Mouse (Mus musculus): ENCODE results near the gene Afg1l.
A peak's percentile ranks its signal among the peaks of the same experiment; 100 is the strongest.

The Afg1l gene

GRCm38 (mm10) chr10:42478341-42478720 is at the start of gene Afg1l:
Gene Afg1l, minus strand, starts transcription at chr10:42478565.
- Histone ChIP-seq H3K36me3 (ENCODE audit: control insufficient read depth, insufficient read depth, low read length, poor library complexity, severe bottlenecking) (no peaks in the 10 kb centered on the region), H3K27me3 (ENCODE audit: control insufficient read depth, insufficient read depth, low read length, poor library complexity, severe bottlenecking) (no peaks in the 10 kb centered on the region)
- DNase-seq (ENCODE audit: low read depth, low spot score) = peak; percentile 97

DNA sequence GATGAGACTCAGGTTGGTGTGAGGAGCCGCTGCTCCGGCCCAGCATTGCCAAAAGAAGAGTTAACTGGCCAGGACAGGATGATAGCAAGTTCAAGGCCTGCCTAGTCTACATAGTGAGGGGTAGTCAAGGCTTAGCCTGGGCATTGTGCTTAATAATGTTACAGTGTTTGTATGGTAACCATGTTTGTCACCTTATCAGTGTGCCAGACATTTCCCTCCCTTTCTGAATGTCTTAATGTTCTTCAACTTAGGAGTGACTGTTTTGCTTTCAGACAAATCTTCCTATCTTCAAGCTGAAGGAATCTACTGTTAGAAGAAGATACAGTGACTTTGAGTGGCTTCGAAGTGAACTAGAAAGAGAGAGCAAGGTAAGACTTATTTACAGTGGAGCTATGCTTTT is 47.3 kb upstream of the Afg1l start:
- Histone ChIP-seq H3K36me3 (ENCODE audit: control insufficient read depth, insufficient read depth, low read length, poor library complexity, severe bottlenecking) (peaks cover 17% of the 10 kb centered on the region), H3K27me3 (ENCODE audit: control insufficient read depth, insufficient read depth, low read length, poor library complexity, severe bottlenecking) (no peaks in the 10 kb centered on the region)
- DNase-seq (ENCODE audit: low read depth, low spot score) = no peak

DNA sequence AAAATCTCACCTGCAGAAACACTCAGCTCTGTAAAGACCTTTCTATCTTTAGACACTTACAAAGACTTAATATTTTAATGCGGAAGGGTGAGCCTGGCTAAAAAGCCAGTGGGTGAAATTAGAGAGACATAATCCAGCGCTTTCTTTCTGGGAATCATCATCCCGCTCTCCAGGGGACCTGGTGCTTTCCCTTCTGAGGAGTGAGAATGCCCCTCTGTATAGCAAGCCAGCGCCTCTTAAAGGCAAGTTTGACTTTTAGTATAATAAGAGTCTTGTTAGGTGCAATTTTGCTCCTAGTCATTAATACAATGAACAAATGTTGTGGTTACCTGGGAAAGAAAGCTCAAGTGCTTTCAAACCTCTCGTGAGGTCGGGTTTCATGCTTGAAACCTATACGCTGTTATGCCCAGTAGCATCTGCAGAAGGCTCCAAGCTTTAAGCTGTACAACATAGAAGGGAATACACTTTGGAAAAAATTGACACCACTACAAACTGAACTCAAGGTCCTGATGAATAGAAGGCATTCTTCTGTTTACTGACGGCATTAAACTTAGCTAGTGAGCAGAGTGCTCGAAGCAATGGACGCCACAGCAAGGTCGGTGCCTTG is 45.3 kb upstream of the Afg1l start:
- Histone ChIP-seq H3K36me3 (ENCODE audit: control insufficient read depth, insufficient read depth, low read length, poor library complexity, severe bottlenecking) (peaks cover 3% of the 10 kb centered on the region; the same call in 1 of the 2 replicates), H3K27me3 (ENCODE audit: control insufficient read depth, insufficient read depth, low read length, poor library complexity, severe bottlenecking) (no peaks in the 10 kb centered on the region)
- no peak for DNase-seq (ENCODE audit: low read depth, low spot score)

DNA sequence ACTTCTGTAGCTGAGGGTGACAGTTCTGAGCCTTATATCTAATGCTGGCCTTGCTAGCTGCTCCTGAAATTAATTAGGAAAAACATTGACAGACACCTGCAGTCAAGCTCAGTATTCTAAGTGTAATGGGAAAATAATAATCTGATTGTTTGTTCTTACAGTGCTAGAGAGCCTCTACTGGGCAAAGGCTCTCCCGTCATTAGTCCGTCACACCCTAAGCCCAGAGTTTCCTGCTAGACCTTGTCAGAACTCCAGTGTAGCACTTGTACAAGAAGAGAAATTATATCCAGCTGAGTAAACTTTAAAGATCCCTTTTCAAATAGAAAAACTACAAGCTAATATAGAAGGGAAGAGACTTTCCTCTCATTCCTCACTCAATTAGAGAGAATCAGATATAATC is 44.5 kb upstream of the Afg1l start:
- no peak for DNase-seq (ENCODE audit: low read depth, low spot score)

DNA sequence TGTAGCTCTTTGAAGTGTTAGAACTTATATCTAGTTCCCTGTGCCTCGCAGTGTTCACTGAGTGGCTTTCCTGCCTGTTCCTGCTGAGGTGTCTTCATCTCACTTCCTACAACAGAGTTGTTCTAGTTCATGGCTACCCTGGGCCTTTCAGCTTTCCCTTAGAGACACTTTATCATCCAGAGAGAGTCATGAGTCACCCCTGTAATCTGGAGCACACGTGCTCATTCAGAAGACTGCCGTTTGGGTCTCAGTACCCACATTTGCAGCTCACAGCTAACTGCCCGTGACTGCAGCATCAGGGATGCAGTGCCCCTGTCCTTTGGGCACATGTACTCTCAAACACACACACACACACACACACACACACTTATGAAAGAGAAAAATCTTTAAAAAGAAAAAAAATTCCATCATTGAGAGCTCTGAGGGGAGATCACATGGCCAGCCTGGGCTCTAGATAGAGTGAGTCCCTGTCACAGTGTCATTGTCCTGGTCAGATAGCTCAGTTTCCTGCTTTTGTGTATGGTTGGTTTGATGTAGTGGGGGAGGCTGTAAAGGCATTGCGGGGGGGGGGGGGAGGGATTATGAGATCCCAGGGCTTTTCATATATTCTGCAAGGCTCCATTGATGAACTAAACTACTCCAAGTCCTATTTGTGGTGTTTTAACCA is 43.1 kb upstream of the Afg1l start:
- Histone ChIP-seq H3K27me3 (ENCODE audit: control insufficient read depth, insufficient read depth, low read length, poor library complexity, severe bottlenecking) (no peaks in the 10 kb centered on the region), H3K36me3 (ENCODE audit: control insufficient read depth, insufficient read depth, low read length, poor library complexity, severe bottlenecking) (no peaks in the 10 kb centered on the region; the same call in 1 of the 2 replicates)
- no peak for DNase-seq (ENCODE audit: low read depth, low spot score)

More for the DNA sequence above, 44.5 kb upstream of the Afg1l start:
- Histone ChIP-seq H3K27me3 (ENCODE audit: control insufficient read depth, insufficient read depth, low read length, poor library complexity, severe bottlenecking) (no peaks in the 10 kb centered on the region), H3K36me3 (ENCODE audit: control insufficient read depth, insufficient read depth, low read length, poor library complexity, severe bottlenecking) (no peaks in the 10 kb centered on the region; the same call in 1 of the 2 replicates)

DNA sequence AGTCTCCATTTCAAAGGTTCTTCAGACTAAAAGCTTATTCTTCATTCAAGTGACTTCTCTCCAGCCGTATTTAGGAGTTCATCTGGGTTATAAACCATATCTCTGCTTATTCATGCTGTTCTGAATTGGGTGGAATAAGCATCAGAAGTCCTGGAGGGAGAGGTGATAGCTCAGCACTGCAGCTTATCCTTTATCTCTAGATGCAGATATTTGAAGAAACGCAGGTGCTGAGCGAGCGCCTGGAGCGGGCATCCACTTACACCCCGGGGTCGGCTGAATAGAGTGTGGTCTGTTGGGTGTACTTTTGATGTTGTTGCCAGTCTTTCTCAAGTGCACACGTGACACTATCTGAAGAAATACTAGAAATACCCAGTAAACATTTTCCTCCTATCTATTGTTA is 40.0 kb upstream of the Afg1l start:
- no peaks in the 10 kb centered on the region for H3K27me3 ChIP-seq (ENCODE audit: control insufficient read depth, insufficient read depth, low read length, poor library complexity, severe bottlenecking)
- DNase-seq (ENCODE audit: low read depth, low spot score) = no peak
- no peaks in the 10 kb centered on the region for H3K36me3 ChIP-seq (ENCODE audit: control insufficient read depth, insufficient read depth, low read length, poor library complexity, severe bottlenecking)

- no peak for DNase-seq (ENCODE audit: low read depth, low spot score)
- H3K27me3 ChIP-seq (ENCODE audit: control insufficient read depth, insufficient read depth, low read length, poor library complexity, severe bottlenecking) = no peaks in the 10 kb centered on the region
Observed at GRCm38 (mm10) chr10:42514125-42514524, 35.8 kb upstream of the Afg1l start.

GRCm38 (mm10) chr10:42511184-42512135 is 33.1 kb upstream of the Afg1l start:
- Histone ChIP-seq H3K36me3 (ENCODE audit: control insufficient read depth, insufficient read depth, low read length, poor library complexity, severe bottlenecking) (peaks cover 3% of the 10 kb centered on the region; the same call in 1 of the 2 replicates), H3K27me3 (ENCODE audit: control insufficient read depth, insufficient read depth, low read length, poor library complexity, severe bottlenecking) (no peaks in the 10 kb centered on the region)
- no peak for DNase-seq (ENCODE audit: low read depth, low spot score)

More at GRCm38 (mm10) chr10:42514125-42514524, 35.8 kb upstream of the Afg1l start:
- no peaks in the 10 kb centered on the region for H3K36me3 ChIP-seq (ENCODE audit: control insufficient read depth, insufficient read depth, low read length, poor library complexity, severe bottlenecking)

DNA sequence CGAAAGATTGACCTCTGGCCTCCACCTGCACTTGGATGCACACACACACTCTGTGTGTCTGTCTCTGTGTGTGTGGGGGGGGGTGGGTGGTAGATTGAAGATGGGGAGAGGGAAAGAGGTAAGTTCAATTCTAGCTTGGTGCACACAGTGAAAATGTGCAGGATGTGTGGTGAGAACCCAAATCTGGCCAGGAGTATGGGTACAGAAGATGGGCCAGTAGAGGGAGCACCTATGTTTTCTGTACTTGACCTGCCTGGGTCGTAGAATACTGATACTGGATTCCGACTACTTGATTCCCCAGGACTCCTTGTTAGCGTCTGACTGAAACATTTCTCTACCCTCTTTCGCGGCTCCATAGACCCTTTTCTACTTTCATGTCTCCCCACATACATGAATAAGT is 31.8 kb upstream of the Afg1l start:
- no peaks in the 10 kb centered on the region for H3K27me3 ChIP-seq (ENCODE audit: control insufficient read depth, insufficient read depth, low read length, poor library complexity, severe bottlenecking)
- DNase-seq (ENCODE audit: low read depth, low spot score) = peak; percentile 22
- peaks cover 3% of the 10 kb centered on the region; the same call in 1 of the 2 replicates for H3K36me3 ChIP-seq (ENCODE audit: control insufficient read depth, insufficient read depth, low read length, poor library complexity, severe bottlenecking)

GRCm38 (mm10) chr10:42504096-42504710 is 25.8 kb upstream of the Afg1l start:
- peak; percentile 43 for DNase-seq (ENCODE audit: low read depth, low spot score)
- Histone ChIP-seq H3K27me3 (ENCODE audit: control insufficient read depth, insufficient read depth, low read length, poor library complexity, severe bottlenecking) (no peaks in the 10 kb centered on the region), H3K36me3 (ENCODE audit: control insufficient read depth, insufficient read depth, low read length, poor library complexity, severe bottlenecking) (peaks cover 5% of the 10 kb centered on the region; the same call in 1 of the 2 replicates)

DNA sequence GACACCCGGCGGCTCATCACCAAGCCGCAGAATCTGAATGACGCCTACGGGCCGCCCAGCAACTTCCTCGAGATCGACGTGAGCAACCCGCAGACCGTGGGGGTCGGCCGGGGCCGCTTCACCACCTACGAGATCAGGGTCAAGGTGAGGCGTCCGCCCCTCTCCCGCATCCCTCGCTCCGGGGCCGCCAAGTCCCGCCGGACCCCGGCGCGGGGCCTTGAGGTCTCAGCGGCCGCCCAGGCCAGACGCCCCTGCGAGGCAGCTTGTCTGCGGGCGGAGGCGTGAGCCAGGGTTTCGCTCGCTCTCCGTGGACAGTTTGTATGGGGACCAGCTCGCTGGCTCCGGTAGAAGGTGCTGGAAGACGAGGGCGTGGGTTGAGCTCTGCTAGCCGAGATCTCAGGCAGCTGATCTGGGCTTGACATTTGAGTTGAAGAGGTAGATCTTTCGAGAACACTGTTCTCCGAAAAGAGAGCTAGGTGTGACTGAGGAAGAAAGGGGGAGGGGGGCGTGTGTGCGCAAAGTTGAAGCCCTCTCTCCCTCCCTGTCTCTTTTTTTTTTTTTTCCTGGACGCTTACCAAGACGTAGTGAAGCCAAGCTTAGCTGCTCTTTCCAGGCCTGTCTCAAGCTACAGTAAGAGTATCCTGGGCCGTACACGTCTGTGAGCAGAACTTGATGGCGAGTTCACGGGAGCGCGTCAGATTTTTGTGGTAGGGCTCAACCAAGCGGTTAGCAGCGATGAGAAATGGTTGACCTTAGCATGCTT is 24.2 kb upstream of the Afg1l start:
- DNase-seq (ENCODE audit: low read depth, low spot score) = peak; percentile 74
- Histone ChIP-seq H3K27me3 (ENCODE audit: control insufficient read depth, insufficient read depth, low read length, poor library complexity, severe bottlenecking) (no peaks in the 10 kb centered on the region), H3K36me3 (ENCODE audit: control insufficient read depth, insufficient read depth, low read length, poor library complexity, severe bottlenecking) (0 out of 2 replicates have a peak, but pooled peaks cover 2% of the 10 kb centered on the region)

DNA sequence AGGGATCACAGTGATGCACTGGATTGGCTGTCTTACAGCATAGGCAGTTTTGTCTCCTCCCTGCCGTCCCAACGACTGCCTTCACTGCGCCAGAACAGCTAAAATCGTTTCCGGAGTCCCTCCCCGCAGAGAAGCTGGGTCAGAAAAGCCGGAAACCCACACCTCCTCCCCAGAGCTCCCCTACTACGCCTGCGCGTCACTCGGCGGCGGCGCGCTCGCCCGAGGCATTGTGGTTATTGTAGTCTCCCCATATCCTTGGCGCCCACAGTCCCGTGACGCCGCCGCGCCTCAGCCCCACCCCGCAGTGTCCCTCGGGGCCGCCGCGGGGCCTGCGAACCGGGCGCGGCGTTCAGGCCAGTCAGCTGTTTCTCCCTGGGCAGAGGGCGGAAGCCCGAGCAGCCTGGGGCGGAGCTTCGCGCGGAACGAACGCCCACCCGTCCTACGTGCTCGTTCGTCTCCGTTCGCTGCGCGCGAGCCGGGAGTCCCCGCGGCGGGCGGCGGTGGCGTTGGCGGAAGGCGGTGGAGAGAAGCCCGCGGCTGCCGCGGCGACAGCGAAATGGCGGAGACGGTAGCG is 23.5 kb upstream of the Afg1l start, which contains the start of gene Snx3:
Snx3 (plus strand) TSS at position 256 of the 574 bp plus-strand sequence.
- no peaks in the 10 kb centered on the region for H3K27me3 ChIP-seq (ENCODE audit: control insufficient read depth, insufficient read depth, low read length, poor library complexity, severe bottlenecking)
- peak; percentile 98 for DNase-seq (ENCODE audit: low read depth, low spot score)
- H3K36me3 ChIP-seq (ENCODE audit: control insufficient read depth, insufficient read depth, low read length, poor library complexity, severe bottlenecking) = 0 out of 2 replicates have a peak, but pooled peaks cover 2% of the 10 kb centered on the region

- DNase-seq (ENCODE audit: low read depth, low spot score) = peak; percentile 22
- no peaks in the 10 kb centered on the region for H3K27me3 ChIP-seq (ENCODE audit: control insufficient read depth, insufficient read depth, low read length, poor library complexity, severe bottlenecking)
- H3K36me3 ChIP-seq (ENCODE audit: control insufficient read depth, insufficient read depth, low read length, poor library complexity, severe bottlenecking) = 0 out of 2 replicates have a peak, but pooled peaks cover 2% of the 10 kb centered on the region
Observed at GRCm38 (mm10) chr10:42501161-42501560, 22.8 kb upstream of the Afg1l start.
